Mouse (Mus musculus) kidney, adult 2 months (tissue): ENCODE results near the gene Gm6034.

Experiments
- CTCF ChIP-seq: fragments of 200-500 bp; conservative IDR thresholded peaks from 2 replicates; pipeline ENCODE4 v1.5.1; 2011; ENCODE audit warnings: low read depth, mild to moderate bottlenecking, control low read depth, low read length, moderate library complexity, mixed read lengths; ENCODE audit not compliant: insufficient read depth, insufficient read length
- POLR2A ChIP-seq: fragments of 200-500 bp; IDR thresholded peaks from one replicate; pipeline ENCODE4 v1.6.1; 2011; ENCODE audit warnings: low read depth, low read length, control low read depth

DNA sequence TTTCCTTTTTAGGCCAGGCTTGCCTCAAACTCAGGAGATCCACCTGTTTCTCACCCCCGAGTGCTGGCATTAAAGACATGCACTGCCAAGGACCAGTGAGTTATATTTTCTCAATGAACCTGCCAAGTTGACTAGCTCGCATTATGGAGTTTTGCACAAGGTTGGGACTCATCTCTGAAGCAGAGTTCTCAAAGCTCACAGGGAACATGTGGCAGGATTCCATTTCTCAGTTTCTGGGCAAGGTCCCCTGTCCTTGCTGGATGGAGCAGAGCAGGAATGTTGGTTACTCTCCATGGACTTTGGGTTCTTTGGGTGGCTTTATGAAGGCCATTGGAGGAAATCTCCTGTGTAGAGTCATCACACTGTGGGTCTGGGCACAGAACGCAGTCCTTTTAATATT, 525 bp downstream of the Gm6034 start:
- TF ChIP-seq CTCF: no peak
- no peak for TF ChIP-seq POLR2A
